Mouse (Mus musculus) forebrain, embryonic 11.5 days (tissue): ENCODE measurements at regions not wholly inside any gene's neighbourhood (a gene's known extent, or its start where the extent isn't known, plus 50 kb on each side); places are given as distances from the start of the nearest gene placed in this dataset.
"Not testable (repeated sequence)": the region's sequence is repeated elsewhere in the genome, so short reads cannot be mapped to it uniquely, and the experiment has no call there.

Experiments used
- ATAC-seq: fragments of 200-750 bp; cut with Nextera tagmentation; replicated peaks from 2 replicates; pipeline ENCODE4 v1.8.0; 2017; ENCODE audit warnings: moderate TSS enrichment; ENCODE audit not compliant: low FRiP score
- DNase-seq: peaks from one replicate; pipeline ENCODE4 v3.0.0-alpha.2; 2017; ENCODE audit warnings: low spot score
- H3K27ac ChIP-seq: fragments of 300-500 bp; sonication (generic); 2 replicates; pipeline ENCODE4 v1.5.1; 2014; ENCODE audit warnings: low read depth, low read length
- H3K27me3 ChIP-seq: fragments of 300-500 bp; sonication (generic); 2 replicates; pipeline ENCODE4 v1.6.1; 2014; ENCODE audit warnings: mild to moderate bottlenecking, low read length, mixed read lengths; ENCODE audit not compliant: control insufficient read depth, insufficient read depth
- H3K36me3 ChIP-seq: fragments of 300-500 bp; sonication (generic); 2 replicates; pipeline ENCODE4 v1.6.1; 2014; ENCODE audit warnings: mild to moderate bottlenecking, low read length, moderate library complexity, mixed read lengths; ENCODE audit not compliant: control insufficient read depth, insufficient read depth
- H3K4me1 ChIP-seq: fragments of 300-500 bp; sonication (generic); replicated peaks from 2 replicates; pipeline ENCODE4 v1.6.1; 2014; ENCODE audit warnings: low read length, mixed read lengths; ENCODE audit not compliant: control insufficient read depth, insufficient read depth
- H3K4me2 ChIP-seq: fragments of 300-500 bp; sonication (generic); 2 replicates; pipeline ENCODE4 v1.6.1; 2014; ENCODE audit warnings: low read depth, mild to moderate bottlenecking, low read length, moderate library complexity, mixed read lengths; ENCODE audit not compliant: severe bottlenecking
- H3K4me3 ChIP-seq: fragments of 300-500 bp; sonication (generic); 2 replicates; pipeline ENCODE4 v1.5.1; 2014; ENCODE audit warnings: low read depth, low read length
- H3K9ac ChIP-seq: fragments of 300-500 bp; sonication (generic); 2 replicates; pipeline ENCODE4 v1.6.1; 2014; ENCODE audit warnings: low read length
- H3K9me3 ChIP-seq: fragments of 300-500 bp; sonication (generic); 2 replicates; pipeline ENCODE4 v1.6.1; 2016; ENCODE audit warnings: low read length, mixed read lengths; ENCODE audit not compliant: control insufficient read depth
- WGBS: fragments of 180-500 bp; shearing (Covaris S2); extraction: QIAGEN DNeasy Blood & Tissue Kit; methylation state at CpG from one replicate; pipeline ENCODE4 v1.1.7; 2014; 5-methylcytosine and 5-hydroxymethylcytosine counted together

GRCm38 (mm10) chr14:52769450-52769849, 273.9 kb upstream of the Olfr1507 start:
- not testable (repeated sequence) for H3K36me3 ChIP-seq, ATAC-seq, DNase-seq, H3K9me3 ChIP-seq, H3K9ac ChIP-seq, H3K4me2 ChIP-seq, H3K27ac ChIP-seq, H3K27me3 ChIP-seq, H3K4me3 ChIP-seq, H3K4me1 ChIP-seq
- no CpG with 5 or more reads among the region's 1 CpGs for WGBS

- not testable (repeated sequence) for DNase-seq, H3K27ac ChIP-seq, H3K36me3 ChIP-seq, ATAC-seq, H3K4me3 ChIP-seq, H3K4me2 ChIP-seq, H3K4me1 ChIP-seq, H3K27me3 ChIP-seq, H3K9ac ChIP-seq, H3K9me3 ChIP-seq
- 70% methylated on average over 1 of the region's 1 CpGs for WGBS
These were observed 256.6 kb upstream of the Olfr1507 start for GRCm38 (mm10) chr14:52752159-52752558.

- not testable (repeated sequence) for H3K4me2 ChIP-seq, H3K4me1 ChIP-seq, H3K4me3 ChIP-seq, H3K9ac ChIP-seq, H3K27me3 ChIP-seq, ATAC-seq, H3K27ac ChIP-seq, DNase-seq, H3K36me3 ChIP-seq, H3K9me3 ChIP-seq
- 87% methylated on average over 2 of the region's 3 CpGs for WGBS
These were observed 231.1 kb upstream of the Olfr1507 start for GRCm38 (mm10) chr14:52726680-52727079.

GRCm38 (mm10) chr14:52724988-52725387, 229.4 kb upstream of the Olfr1507 start:
- not testable (repeated sequence) for DNase-seq

GRCm38 (mm10) chr14:52720640-52721039, 225.1 kb upstream of the Olfr1507 start:
- no peaks in the 10 kb centered on the region for H3K4me1 ChIP-seq
- H3K36me3 ChIP-seq: no peaks in the 10 kb centered on the region
- DNase-seq (no peak), ATAC-seq (no peak)
- H3K4me2 ChIP-seq: no peak overlapping the region
- H3K27me3 ChIP-seq: no peaks in the 10 kb centered on the region
- 90% methylated on average over 9 of the region's 9 CpGs for WGBS
- H3K9me3 ChIP-seq: no peaks in the 10 kb centered on the region
- no peak overlapping the region for H3K9ac ChIP-seq
- H3K4me3 ChIP-seq: no peak overlapping the region
- H3K27ac ChIP-seq: no peak overlapping the region

More at GRCm38 (mm10) chr14:52724988-52725387, 229.4 kb upstream of the Olfr1507 start:
- H3K4me1 ChIP-seq, H3K27ac ChIP-seq, H3K9me3 ChIP-seq, H3K9ac ChIP-seq, H3K4me2 ChIP-seq, H3K4me3 ChIP-seq, H3K27me3 ChIP-seq, ATAC-seq, H3K36me3 ChIP-seq: not testable (repeated sequence)
- WGBS: 100% methylated on average over 1 of the region's 1 CpGs

GRCm38 (mm10) chr14:52700851-52701250, 205.3 kb upstream of the Olfr1507 start:
- not testable (repeated sequence) for H3K4me2 ChIP-seq, H3K9ac ChIP-seq, H3K9me3 ChIP-seq, DNase-seq, H3K36me3 ChIP-seq, ATAC-seq, H3K4me3 ChIP-seq, H3K4me1 ChIP-seq, H3K27ac ChIP-seq, H3K27me3 ChIP-seq
- 90% methylated on average over 1 of the region's 1 CpGs for WGBS

- DNase-seq, H3K4me1 ChIP-seq, H3K4me3 ChIP-seq, H3K9me3 ChIP-seq, H3K27me3 ChIP-seq, H3K27ac ChIP-seq, H3K9ac ChIP-seq, H3K4me2 ChIP-seq, ATAC-seq, H3K36me3 ChIP-seq: not testable (repeated sequence)
- no CpG with 5 or more reads among the region's 1 CpGs for WGBS
These were observed 188.1 kb upstream of the Olfr1507 start for GRCm38 (mm10) chr14:52683636-52684035.

GRCm38 (mm10) chr14:52654355-52654754, 158.8 kb upstream of the Olfr1507 start:
- no peaks in the 10 kb centered on the region for H3K36me3 ChIP-seq
- 67% methylated on average over 6 of the region's 6 CpGs for WGBS
- ATAC-seq (no peak), DNase-seq (no peak)
- no peak overlapping the region for H3K27ac ChIP-seq
- no peak overlapping the region for H3K4me2 ChIP-seq
- no peak overlapping the region for H3K9ac ChIP-seq
- no peaks in the 10 kb centered on the region for H3K4me1 ChIP-seq
- no peaks in the 10 kb centered on the region for H3K27me3 ChIP-seq
- H3K4me3 ChIP-seq: no peak overlapping the region
- no peaks in the 10 kb centered on the region; the same call in 1 of the 2 replicates for H3K9me3 ChIP-seq

- DNase-seq: no peak
- H3K36me3 ChIP-seq: no peaks in the 10 kb centered on the region
- H3K27ac ChIP-seq: no peak overlapping the region
- no peaks in the 10 kb centered on the region for H3K4me1 ChIP-seq
- 78% methylated on average over 2 of the region's 2 CpGs for WGBS
- no peak for ATAC-seq
- no peak overlapping the region for H3K4me3 ChIP-seq
- no peaks in the 10 kb centered on the region for H3K27me3 ChIP-seq
- H3K4me2 ChIP-seq: no peak overlapping the region
- H3K9ac ChIP-seq: no peak overlapping the region
- no peaks in the 10 kb centered on the region; the same call in 1 of the 2 replicates for H3K9me3 ChIP-seq
These were observed 142.6 kb upstream of the Olfr1507 start for GRCm38 (mm10) chr14:52638179-52638578.
